Mouse (Mus musculus): Measurements from ENCODE around the gene Ift52. TPM values are rescaled to one million over a fixed set of nuclear protein-coding genes. Genes with fewer than 3 reads are reported as not detected.

The Ift52 gene
- 39.9 and 42.6 TPM in 2 replicates for polyA plus RNA-seq (2014; fragmentation: Nextera tagmentation; extraction: Ambion mirVana)

DNA sequence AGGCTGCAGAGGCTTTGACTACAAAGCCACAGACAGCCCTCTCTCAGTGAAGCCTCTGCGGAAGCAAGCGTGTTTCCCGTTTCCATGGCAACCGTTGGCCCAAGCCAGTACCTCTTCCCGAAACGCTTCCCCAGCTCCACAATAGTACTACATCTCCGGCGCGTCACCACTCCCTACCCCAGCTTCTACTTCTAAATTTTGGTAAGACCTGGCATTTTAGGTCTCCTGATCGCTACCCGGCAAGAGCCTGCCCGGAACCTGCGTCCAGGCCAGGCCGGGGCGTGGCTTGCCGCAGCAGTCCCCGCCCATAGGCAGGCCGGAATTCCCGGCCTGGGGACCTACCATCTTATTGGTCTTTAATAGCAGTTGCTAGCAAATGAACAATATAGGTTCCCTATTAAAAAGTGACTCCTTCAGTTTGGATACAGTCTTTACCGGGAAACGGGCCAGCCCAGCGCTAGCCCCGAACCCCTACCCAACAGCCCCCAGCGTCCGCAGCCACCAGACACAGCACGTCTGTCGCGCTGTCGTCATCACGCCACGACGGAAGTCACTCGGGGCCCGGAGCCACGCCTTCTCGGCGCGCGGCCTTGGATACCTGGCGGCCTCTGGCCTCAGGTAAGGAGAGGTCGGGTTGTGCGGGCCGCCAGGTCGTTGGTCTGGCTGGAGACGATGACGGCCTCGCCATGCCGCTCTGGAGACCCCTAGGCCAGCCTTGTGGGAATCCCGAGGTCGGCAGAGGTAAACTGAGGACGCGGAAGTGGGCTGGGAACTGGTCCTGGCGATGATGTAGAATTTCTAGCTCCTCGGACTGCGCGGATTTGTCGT is at the start of gene Ift52:
Gene Ift52 (plus strand): TSS at position 439 of the 828 bp plus-strand sequence.
- peak within 1 kb of the TSS; percentile 62 for H3K4me2 ChIP-seq (ENCODE audit: low read length)
- H3K9me3 ChIP-seq (replicated peaks; ENCODE audit: control insufficient read depth, low read length), result no peaks in the 10 kb centered on the region
- peak within 1 kb of the TSS; percentile 59 for H3K27ac ChIP-seq (ENCODE audit: low read depth, low read length)
- under 1% methylated on average over 57 of the region's 57 CpGs for WGBS
- peak; percentile 96 for ATAC-seq
- peak within 1 kb of the TSS; percentile 79 for H3K9ac ChIP-seq (ENCODE audit: low read length)
- H3K27me3 ChIP-seq (replicated peaks; ENCODE audit: control insufficient read depth, insufficient read depth, low read length), result no peaks in the 10 kb centered on the region
- peak within 1 kb of the TSS; percentile 83 for H3K4me3 ChIP-seq (ENCODE audit: low read depth, low read length)
- DNase-seq (ENCODE audit: low spot score), result peak; percentile 94
- no peaks in the 10 kb centered on the region for H3K36me3 ChIP-seq (ENCODE audit: control insufficient read depth, insufficient read depth, low read length)
- H3K4me1 ChIP-seq (ENCODE audit: control insufficient read depth, insufficient read depth, low read length), result peaks cover 10% of the 10 kb centered on the region

DNA sequence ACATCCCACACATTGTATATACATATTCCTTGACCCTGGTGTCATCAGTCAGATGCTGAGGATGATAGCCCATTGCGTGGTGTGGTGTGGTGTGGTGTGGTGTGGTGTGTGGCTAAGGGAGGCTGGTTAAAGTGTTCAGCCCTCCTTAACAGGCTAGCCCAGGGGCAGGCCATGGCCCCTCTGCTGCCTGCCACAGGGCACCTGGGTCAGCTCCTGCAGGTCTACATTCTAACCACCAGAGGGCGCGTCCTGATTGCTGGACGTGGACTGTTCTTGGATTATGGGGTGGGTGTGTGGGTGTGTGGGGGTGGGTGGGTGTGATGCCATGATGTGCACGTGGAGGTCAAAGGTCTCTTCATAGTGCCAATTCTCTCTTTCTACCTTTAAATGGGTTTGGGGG is 48.8 kb upstream of the Ift52 start:
- Histone ChIP-seq H3K4me2 (ENCODE audit: low read length) (no peak overlapping the region), H3K4me3 (ENCODE audit: low read depth, low read length) (no peak overlapping the region), H3K36me3 (ENCODE audit: control insufficient read depth, insufficient read depth, low read length) (no peaks in the 10 kb centered on the region), H3K9ac (ENCODE audit: low read length) (no peak overlapping the region), H3K4me1 (ENCODE audit: control insufficient read depth, insufficient read depth, low read length) (peaks cover under 1% of the 10 kb centered on the region; the same call in 1 of the 2 replicates), H3K9me3 (replicated peaks; ENCODE audit: control insufficient read depth, low read length) (no peaks in the 10 kb centered on the region), H3K27ac (ENCODE audit: low read depth, low read length) (no peak overlapping the region), H3K27me3 (replicated peaks; ENCODE audit: control insufficient read depth, insufficient read depth, low read length) (no peaks in the 10 kb centered on the region)
- no peak for ATAC-seq
- 11% methylated on average over 5 of the region's 5 CpGs for WGBS
- DNase-seq (ENCODE audit: low spot score), result peak; percentile 53

DNA sequence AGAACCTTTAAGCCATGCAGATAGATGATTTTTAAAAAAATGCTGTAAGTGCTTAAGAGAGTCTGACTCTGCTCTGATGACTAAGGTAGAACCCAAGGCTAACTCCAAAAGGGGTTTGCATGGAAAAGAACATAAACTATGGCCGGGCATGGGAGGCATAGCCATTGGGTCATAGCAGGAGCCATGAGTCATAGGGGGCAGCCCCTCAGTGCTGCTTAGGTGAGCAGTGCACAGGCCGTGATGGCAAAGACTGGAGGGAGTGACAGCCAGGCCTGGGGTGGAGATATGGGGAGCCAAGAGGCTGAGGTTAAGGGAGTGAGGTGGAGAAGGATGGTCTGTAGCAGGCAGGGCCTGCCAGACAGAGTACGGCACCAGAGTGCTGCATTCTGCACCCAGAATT is 48.1 kb upstream of the Ift52 start:
- Histone ChIP-seq H3K9ac (ENCODE audit: low read length) (no peak overlapping the region), H3K9me3 (replicated peaks; ENCODE audit: control insufficient read depth, low read length) (no peaks in the 10 kb centered on the region), H3K4me3 (ENCODE audit: low read depth, low read length) (no peak overlapping the region), H3K27me3 (replicated peaks; ENCODE audit: control insufficient read depth, insufficient read depth, low read length) (no peaks in the 10 kb centered on the region), H3K4me1 (ENCODE audit: control insufficient read depth, insufficient read depth, low read length) (peaks cover 6% of the 10 kb centered on the region), H3K36me3 (ENCODE audit: control insufficient read depth, insufficient read depth, low read length) (no peaks in the 10 kb centered on the region), H3K4me2 (ENCODE audit: low read length) (no peak overlapping the region), H3K27ac (ENCODE audit: low read depth, low read length) (no peak overlapping the region)
- ATAC-seq (no peak), DNase-seq (ENCODE audit: low spot score) (no peak)
- 81% methylated on average over 3 of the region's 3 CpGs for WGBS

DNA sequence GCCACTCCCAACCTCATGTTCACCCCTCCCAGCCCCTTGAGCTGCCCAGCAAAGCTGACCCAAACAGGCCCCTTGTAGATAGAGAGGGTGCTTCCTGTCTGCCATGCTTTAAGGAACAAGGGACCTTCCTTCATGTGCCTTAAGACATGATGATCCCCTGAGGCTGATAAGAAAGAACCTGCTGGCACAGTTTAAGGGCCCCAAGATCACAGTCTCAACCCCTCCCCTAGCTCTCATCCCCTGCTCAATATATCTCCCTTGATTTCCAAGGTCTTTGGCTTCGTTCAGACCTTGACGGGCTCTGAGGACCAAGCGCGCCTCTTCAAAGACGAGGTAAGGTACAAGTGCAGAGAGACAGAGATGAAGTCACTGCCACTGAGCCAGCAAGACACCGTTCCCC is 46.3 kb upstream of the Ift52 start:
- no peaks in the 10 kb centered on the region for H3K36me3 ChIP-seq (ENCODE audit: control insufficient read depth, insufficient read depth, low read length)
- no peak overlapping the region for H3K4me2 ChIP-seq (ENCODE audit: low read length)
- no peaks in the 10 kb centered on the region for H3K9me3 ChIP-seq (replicated peaks; ENCODE audit: control insufficient read depth, low read length)
- no peak overlapping the region for H3K4me3 ChIP-seq (ENCODE audit: low read depth, low read length)
- 89% methylated on average over 6 of the region's 6 CpGs for WGBS
- H3K27me3 ChIP-seq (replicated peaks; ENCODE audit: control insufficient read depth, insufficient read depth, low read length), result no peaks in the 10 kb centered on the region
- no peak overlapping the region for H3K27ac ChIP-seq (ENCODE audit: low read depth, low read length)
- ATAC-seq (no peak), DNase-seq (ENCODE audit: low spot score) (no peak)
- H3K4me1 ChIP-seq (ENCODE audit: control insufficient read depth, insufficient read depth, low read length), result peaks cover 10% of the 10 kb centered on the region
- H3K9ac ChIP-seq (ENCODE audit: low read length), result no peak overlapping the region

- H3K27me3 ChIP-seq (replicated peaks; ENCODE audit: control insufficient read depth, insufficient read depth, low read length), result no peaks in the 10 kb centered on the region
- DNase-seq (ENCODE audit: low spot score) (no peak), ATAC-seq (no peak)
- H3K4me2 ChIP-seq (ENCODE audit: low read length), result no peak overlapping the region
- H3K36me3 ChIP-seq (ENCODE audit: control insufficient read depth, insufficient read depth, low read length), result no peaks in the 10 kb centered on the region
- WGBS, result 86% methylated on average over 7 of the region's 7 CpGs
- no peak overlapping the region for H3K27ac ChIP-seq (ENCODE audit: low read depth, low read length)
- no peak overlapping the region for H3K4me3 ChIP-seq (ENCODE audit: low read depth, low read length)
- peaks cover 12% of the 10 kb centered on the region for H3K4me1 ChIP-seq (ENCODE audit: control insufficient read depth, insufficient read depth, low read length)
- H3K9me3 ChIP-seq (replicated peaks; ENCODE audit: control insufficient read depth, low read length), result no peaks in the 10 kb centered on the region
- no peak overlapping the region for H3K9ac ChIP-seq (ENCODE audit: low read length)
These were observed 44.4 kb upstream of the Ift52 start for GRCm38 (mm10) chr2:162972752-162973151.

DNA sequence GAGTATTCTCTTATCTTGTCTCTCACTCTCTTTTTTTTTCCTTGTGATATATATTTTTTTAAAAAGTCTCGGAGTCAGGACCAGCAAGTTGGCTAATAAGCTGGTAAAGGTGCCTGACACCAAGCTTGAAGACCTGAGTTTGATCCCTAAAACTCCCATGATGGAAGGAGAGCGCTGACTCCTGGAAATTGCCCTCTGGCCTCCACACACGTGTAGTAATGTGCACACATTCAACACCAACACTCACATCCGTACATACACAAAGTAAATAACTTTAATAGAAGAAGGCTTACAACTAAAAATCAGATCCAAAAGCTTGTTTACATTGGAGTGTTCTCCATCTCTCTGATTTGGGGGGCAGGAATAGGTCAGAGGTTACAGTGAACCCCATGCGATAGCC is 43.9 kb upstream of the Ift52 start:
- H3K36me3 ChIP-seq (ENCODE audit: control insufficient read depth, insufficient read depth, low read length), result no peaks in the 10 kb centered on the region
- H3K27me3 ChIP-seq (replicated peaks; ENCODE audit: control insufficient read depth, insufficient read depth, low read length), result no peaks in the 10 kb centered on the region
- H3K27ac ChIP-seq (ENCODE audit: low read depth, low read length), result no peak overlapping the region
- peaks cover 12% of the 10 kb centered on the region for H3K4me1 ChIP-seq (ENCODE audit: control insufficient read depth, insufficient read depth, low read length)
- H3K4me2 ChIP-seq (ENCODE audit: low read length), result no peak overlapping the region
- no peak overlapping the region for H3K4me3 ChIP-seq (ENCODE audit: low read depth, low read length)
- no peaks in the 10 kb centered on the region for H3K9me3 ChIP-seq (replicated peaks; ENCODE audit: control insufficient read depth, low read length)
- WGBS, result 80% methylated on average over 5 of the region's 5 CpGs
- no peak overlapping the region for H3K9ac ChIP-seq (ENCODE audit: low read length)
- DNase-seq (ENCODE audit: low spot score) (no peak), ATAC-seq (no peak)

DNA sequence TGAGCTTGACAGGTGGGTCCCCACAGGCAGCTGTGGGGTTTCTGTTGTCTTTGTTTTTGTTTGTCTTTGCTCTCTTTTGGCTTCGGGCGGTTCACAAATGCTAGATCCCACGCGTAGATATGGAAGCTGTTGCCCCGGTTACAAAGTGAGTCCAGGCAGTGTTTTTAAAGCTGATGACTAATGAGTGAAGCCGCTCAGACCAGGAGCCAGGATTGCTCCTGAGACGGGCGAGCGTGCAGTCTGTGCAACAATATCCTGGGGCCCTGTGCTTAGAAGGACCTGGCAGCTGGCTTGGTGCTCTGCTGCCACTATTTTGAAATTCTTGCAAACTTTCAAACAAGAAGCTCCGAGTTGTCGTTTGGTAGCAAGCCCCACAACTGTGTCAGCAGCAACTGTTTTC is 43.5 kb upstream of the Ift52 start:
- DNase-seq (ENCODE audit: low spot score), result peak; percentile 33
- Histone ChIP-seq H3K9ac (ENCODE audit: low read length) (peak overlapping the region; percentile 13; the same call in 1 of the 2 replicates), H3K27ac (ENCODE audit: low read depth, low read length) (peak overlapping the region; percentile 9; the same call in 1 of the 2 replicates), H3K4me3 (ENCODE audit: low read depth, low read length) (no peak overlapping the region), H3K4me1 (ENCODE audit: control insufficient read depth, insufficient read depth, low read length) (peaks cover 12% of the 10 kb centered on the region), H3K4me2 (ENCODE audit: low read length) (no peak overlapping the region), H3K36me3 (ENCODE audit: control insufficient read depth, insufficient read depth, low read length) (no peaks in the 10 kb centered on the region), H3K9me3 (replicated peaks; ENCODE audit: control insufficient read depth, low read length) (no peaks in the 10 kb centered on the region), H3K27me3 (replicated peaks; ENCODE audit: control insufficient read depth, insufficient read depth, low read length) (no peaks in the 10 kb centered on the region)
- 16% methylated on average over 11 of the region's 11 CpGs for WGBS
- ATAC-seq, result 0 out of 2 replicates have a peak, but pooled peaks have one; percentile 48

GRCm38 (mm10) chr2:162975157-162975775 is 41.9 kb upstream of the Ift52 start:
- H3K4me3 ChIP-seq (ENCODE audit: low read depth, low read length), result no peak overlapping the region
- ATAC-seq (peak; percentile 76), DNase-seq (ENCODE audit: low spot score) (peak; percentile 83)
- no peak overlapping the region for H3K4me2 ChIP-seq (ENCODE audit: low read length)
- no peaks in the 10 kb centered on the region for H3K27me3 ChIP-seq (replicated peaks; ENCODE audit: control insufficient read depth, insufficient read depth, low read length)
- no peaks in the 10 kb centered on the region for H3K9me3 ChIP-seq (replicated peaks; ENCODE audit: control insufficient read depth, low read length)
- 59% methylated on average over 11 of the region's 11 CpGs for WGBS
- no peak overlapping the region for H3K9ac ChIP-seq (ENCODE audit: low read length)
- no peaks in the 10 kb centered on the region for H3K36me3 ChIP-seq (ENCODE audit: control insufficient read depth, insufficient read depth, low read length)
- peak overlapping the region; percentile 4; the same call in 1 of the 2 replicates for H3K27ac ChIP-seq (ENCODE audit: low read depth, low read length)
- peaks cover 12% of the 10 kb centered on the region for H3K4me1 ChIP-seq (ENCODE audit: control insufficient read depth, insufficient read depth, low read length)

DNA sequence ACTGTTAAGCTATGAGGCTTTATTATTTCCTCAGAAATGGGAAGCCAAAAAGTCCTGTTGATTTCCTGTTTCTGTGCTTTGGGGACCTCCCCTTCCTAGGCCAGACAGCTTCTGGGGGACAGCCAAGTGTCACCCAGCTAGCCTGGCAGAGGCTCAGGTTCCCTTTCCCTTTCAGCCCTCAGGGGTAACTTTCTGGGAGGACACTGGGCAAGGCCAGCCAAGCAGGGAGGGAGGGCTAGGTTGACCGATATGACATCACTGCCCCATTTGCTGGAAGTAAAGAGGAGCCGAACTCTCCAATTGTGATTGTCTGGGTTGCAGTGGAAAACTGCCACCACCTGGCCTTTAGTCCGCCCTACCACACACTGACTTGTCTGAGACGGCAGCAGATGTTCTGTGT is 41.2 kb upstream of the Ift52 start:
- no peak for ATAC-seq

More for the DNA sequence above, 41.2 kb upstream of the Ift52 start:
- Histone ChIP-seq H3K36me3 (ENCODE audit: control insufficient read depth, insufficient read depth, low read length) (no peaks in the 10 kb centered on the region), H3K9ac (ENCODE audit: low read length) (no peak overlapping the region), H3K4me3 (ENCODE audit: low read depth, low read length) (no peak overlapping the region), H3K4me1 (ENCODE audit: control insufficient read depth, insufficient read depth, low read length) (peaks cover 12% of the 10 kb centered on the region), H3K9me3 (replicated peaks; ENCODE audit: control insufficient read depth, low read length) (no peaks in the 10 kb centered on the region), H3K27me3 (replicated peaks; ENCODE audit: control insufficient read depth, insufficient read depth, low read length) (no peaks in the 10 kb centered on the region), H3K4me2 (ENCODE audit: low read length) (no peak overlapping the region), H3K27ac (ENCODE audit: low read depth, low read length) (no peak overlapping the region)
- DNase-seq (ENCODE audit: low spot score), result peak; percentile 33
- WGBS, result 70% methylated on average over 4 of the region's 4 CpGs

All from forebrain, embryonic 14.5 days (tissue).